In the genomic region with DNA sequence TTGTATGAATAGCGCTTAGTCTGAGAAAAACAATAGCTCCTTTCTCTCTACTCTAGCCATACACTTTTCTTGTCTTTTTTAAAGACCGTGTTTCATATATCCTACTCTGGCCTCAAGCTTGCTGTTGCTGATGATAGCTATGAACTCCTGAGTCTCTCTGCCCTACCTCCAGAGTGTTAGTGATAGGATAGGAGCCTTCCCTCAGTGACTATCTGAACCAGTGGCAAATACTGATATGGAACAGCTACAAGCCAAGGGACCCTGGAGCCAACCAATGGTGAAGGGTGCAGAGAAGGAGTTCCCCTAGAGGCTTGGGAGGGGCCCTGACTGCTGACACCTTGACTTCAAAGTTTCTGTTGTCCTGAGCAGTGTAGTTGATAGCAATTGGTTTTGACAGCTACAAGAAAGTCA, we compare ENCODE assay signal across 14 mouse cellular contexts. TPM values are rescaled to one million over a fixed set of nuclear protein-coding genes. Genes with fewer than 3 reads are reported as not detected.
DNase-seq lines count a peak whose midpoint lies in the region; ATAC-seq and TF ChIP-seq lines count a peak whose summit lies in the region.
"Had no signal": no experiment of that assay in that cellular context is flagged by ENCODE, and none has a peak within 500 bp of the region (broad histone marks: within the 10 kb centered on the region; RNA-seq: fewer than 3 reads in every experiment).

No protein-coding gene starts in this region.

- ATAC-seq in G1E (ENCODE audit: extremely low read depth, insufficient number of reproducible peaks, low FRiP score, poor library complexity, severe bottlenecking), result peak; percentile 18; the same call in 1 of the 2 replicates
- peak; percentile 77 for ATAC-seq in common myeloid progenitor, adult 5-6 weeks (replicated peaks; ENCODE audit: low read depth, poor library complexity, severe bottlenecking)
- peak; percentile 98 for ATAC-seq in liver, embryonic 14.5 days (ENCODE audit: insufficient read depth)
- ATAC-seq in hindbrain, embryonic 14.5 days (ENCODE audit: low FRiP score), result no peak
- ATAC-seq: lung, postnatal 0 days had no signal

- no peak for TF ChIP-seq CTCF in G1E (IDR thresholded peaks at IDR 0.05; ENCODE audit: low read depth, low read length)
- 0 out of 2 replicates have a peak, but pooled peaks have one; percentile 13 for TF ChIP-seq CTCF in liver, embryonic 14.5 days (IDR thresholded peaks at IDR 0.05; ENCODE audit: low read depth)
- TF ChIP-seq CTCF in kidney, adult 2 months (conservative IDR thresholded peaks at IDR 0.05; ENCODE audit: insufficient read depth, insufficient read length, low read depth, low read length), result no peak

- H3K4me2 ChIP-seq in liver, embryonic 14.5 days (ENCODE audit: low read depth), result peak overlapping the region; percentile 65
- H3K4me2 ChIP-seq in hindbrain, embryonic 14.5 days (replicated peaks), result no peak overlapping the region
- H3K4me2 ChIP-seq: midbrain, embryonic 12.5 days had no signal

- H3K27me3 ChIP-seq in G1E (ENCODE audit: insufficient read depth, low read length), result peaks cover 11% of the 10 kb centered on the region
- H3K27me3 ChIP-seq in liver, embryonic 14.5 days (ENCODE audit: control insufficient read depth, insufficient read depth, low read length), result no peaks in the 10 kb centered on the region
- no peaks in the 10 kb centered on the region for H3K27me3 ChIP-seq in kidney, adult 2 months (replicated peaks; ENCODE audit: control insufficient read depth, insufficient read depth, low read length)
- H3K27me3 ChIP-seq in hindbrain, embryonic 14.5 days (ENCODE audit: control insufficient read depth, insufficient read depth, low read length), result no peaks in the 10 kb centered on the region
- H3K27me3 ChIP-seq: midbrain, embryonic 12.5 days had no signal

- H3K9ac ChIP-seq in liver, embryonic 14.5 days (replicated peaks), result peak overlapping the region; percentile 9; the same call in 1 of the 2 replicates
- H3K9ac ChIP-seq in hindbrain, embryonic 14.5 days, result no peak overlapping the region
- H3K9ac ChIP-seq: midbrain, embryonic 12.5 days had no signal

- intact Hi-C loops in gastrocnemius, postnatal 36 days (cut with DNase I), result no loop called here

- H3K4me1 ChIP-seq in G1E (ENCODE audit: insufficient read depth, low read depth, low read length), result peaks cover 45% of the 10 kb centered on the region
- H3K4me1 ChIP-seq in liver, embryonic 14.5 days (replicated peaks; ENCODE audit: control insufficient read depth in 2 of 2, insufficient read depth in 2 of 2, low read length in 1 of 2), result peaks cover 68 to 72% of the 10 kb centered on the region in 2 experiments
- no peaks in the 10 kb centered on the region for H3K4me1 ChIP-seq in kidney, adult 2 months (ENCODE audit: control insufficient read depth, insufficient read depth, low read length)
- no peaks in the 10 kb centered on the region for H3K4me1 ChIP-seq in hindbrain, embryonic 14.5 days (replicated peaks; ENCODE audit: control insufficient read depth, insufficient read depth, low read length)
- H3K4me1 ChIP-seq: midbrain, embryonic 12.5 days had no signal

- TF ChIP-seq POLR2A in kidney, adult 2 months (IDR thresholded peaks at IDR 0.05; ENCODE audit: low read depth, low read length), result no peak

- H3K36me3 ChIP-seq in G1E (replicated peaks), result no peaks in the 10 kb centered on the region
- no peaks in the 10 kb centered on the region for H3K36me3 ChIP-seq in liver, embryonic 14.5 days (replicated peaks; ENCODE audit: control insufficient read depth, insufficient read depth, low read depth)
- no peaks in the 10 kb centered on the region for H3K36me3 ChIP-seq in kidney, adult 2 months (ENCODE audit: control insufficient read depth, insufficient read depth, low read length)
- H3K36me3 ChIP-seq in hindbrain, embryonic 14.5 days (replicated peaks; ENCODE audit: control insufficient read depth, insufficient read depth), result no peaks in the 10 kb centered on the region
- H3K36me3 ChIP-seq: midbrain, embryonic 12.5 days had no signal

- no peak overlapping the region for H3K4me3 ChIP-seq in G1E (ENCODE audit: low read depth, low read length)
- no peak overlapping the region for H3K4me3 ChIP-seq in liver, embryonic 14.5 days (ENCODE audit: insufficient read depth in 1 of 2, low read depth in 2 of 2, low read length in 2 of 2)
- no peak overlapping the region for H3K4me3 ChIP-seq in kidney, adult 2 months (ENCODE audit: insufficient read depth, low read depth, low read length)
- no peak overlapping the region for H3K4me3 ChIP-seq in hindbrain, embryonic 14.5 days (replicated peaks; ENCODE audit: low read length)
- H3K4me3 ChIP-seq: midbrain, embryonic 12.5 days had no signal

- no peaks in the 10 kb centered on the region for H3K9me3 ChIP-seq in G1E (replicated peaks)
- no peaks in the 10 kb centered on the region for H3K9me3 ChIP-seq in liver, embryonic 14.5 days (ENCODE audit: control insufficient read depth, low read length)
- no peaks in the 10 kb centered on the region for H3K9me3 ChIP-seq in hindbrain, embryonic 14.5 days (ENCODE audit: control insufficient read depth, low read length)
- H3K9me3 ChIP-seq: midbrain, embryonic 12.5 days had no signal

- WGBS in liver, embryonic 14.5 days (ENCODE audit: insufficient replicate concordance), result 34% methylated on average over 2 of the region's 2 CpGs
- 89% methylated on average over 2 of the region's 2 CpGs for WGBS in kidney, adult 2 months
- WGBS in hindbrain, embryonic 14.5 days, result 42% methylated on average over 2 of the region's 2 CpGs

- TF ChIP-seq EP300 in liver, embryonic 14.5 days (IDR thresholded peaks at IDR 0.05; ENCODE audit: low read depth), result peak; percentile 89

- peak overlapping the region; percentile 94 for H3K27ac ChIP-seq in liver, embryonic 14.5 days
- no peak overlapping the region for H3K27ac ChIP-seq in kidney, adult 2 months (ENCODE audit: insufficient read depth, low read depth, low read length)
- H3K27ac ChIP-seq in hindbrain, embryonic 14.5 days, result no peak overlapping the region
- H3K27ac ChIP-seq: midbrain, embryonic 12.5 days had no signal

- peak; percentile 30 for DNase-seq in heart, adult 11 months
- no peak for DNase-seq in heart, adult 8-10 months (ENCODE audit: low spot score)
- no peak for DNase-seq in G1E (ENCODE audit: low spot score)
- peak; percentile 88 to 89 (median 89) for DNase-seq in liver, embryonic 14.5 days (ENCODE audit: low read depth in 3 of 3, low spot score in 3 of 3)
- no peak for DNase-seq in kidney, adult 2 months
- no peak for DNase-seq in hindbrain, embryonic 14.5 days (ENCODE audit: low spot score)
- no peak for DNase-seq in gastrocnemius, postnatal 36 days
- DNase-seq: adrenal gland, postnatal 36 days; cerebellum, adult 11-12 months; heart, postnatal 36 days; kidney, postnatal 36 days had no signal

RNA-seq across cellular contexts. Expression of a gene that starts 14.9 kb away (rescaled TPM):
- total RNA-seq in heart, adult 8-10 months (2022), result 10 to 100 TPM; 21.7 to 23.3 (median 23.0) TPM
- 81.6 and 85.5 TPM in 2 replicates for total RNA-seq in G1E (2014; fragmentation: Nextera tagmentation)
- 35.1 and 40.0 TPM in 2 replicates for total RNA-seq in G1E (2017)
- polyA plus RNA-seq in G1E (2012), result 15.1 and 17.4 TPM in 2 replicates
- 48.7 and 59.1 TPM in 2 replicates for total RNA-seq in common myeloid progenitor, adult 5-6 weeks (2017)
- polyA plus RNA-seq in liver, embryonic 14.5 days (2012; rRNA removed), result 2.8 and 4.0 TPM in 2 replicates
- polyA plus RNA-seq in liver, embryonic 14.5 days (2014; fragmentation: Nextera tagmentation; extraction: Ambion mirVana), result 4.7 and 5.5 TPM in 2 replicates
- polyA plus RNA-seq in kidney, adult 2 months (2012; rRNA removed), result 5.6 and 5.8 TPM in 2 replicates
- 17.5 and 18.6 TPM in 2 replicates for polyA plus RNA-seq in hindbrain, embryonic 14.5 days (2014; fragmentation: Nextera tagmentation; extraction: Ambion mirVana)
- total RNA-seq in gastrocnemius, postnatal 36 days (2021), result 10 to 100 TPM; 10.3 to 13.3 TPM

RNA-seq across cellular contexts. Expression of a gene that starts 38.4 kb away (rescaled TPM):
- 100 to 1,000 TPM; 215 to 326 (median 253) TPM for total RNA-seq in heart, adult 8-10 months (2022)
- total RNA-seq in G1E (2014; fragmentation: Nextera tagmentation), result 62.6 and 81.3 TPM in 2 replicates
- total RNA-seq in G1E (2017), result 402 and 406 TPM in 2 replicates
- 33.9 and 53.3 TPM in 2 replicates for polyA plus RNA-seq in G1E (2012)
- 809 and 1,340 TPM in 2 replicates for total RNA-seq in common myeloid progenitor, adult 5-6 weeks (2017)
- 113 and 165 TPM in 2 replicates for polyA plus RNA-seq in liver, embryonic 14.5 days (2012; rRNA removed)
- 31.8 and 35.3 TPM in 2 replicates for polyA plus RNA-seq in liver, embryonic 14.5 days (2014; fragmentation: Nextera tagmentation; extraction: Ambion mirVana)
- 1,736 and 1,795 TPM in 2 replicates for polyA plus RNA-seq in kidney, adult 2 months (2012; rRNA removed)
- polyA plus RNA-seq in hindbrain, embryonic 14.5 days (2014; fragmentation: Nextera tagmentation; extraction: Ambion mirVana), result 16.6 and 17.1 TPM in 2 replicates
- 100 to 1,000 TPM; 252 to 259 TPM for total RNA-seq in gastrocnemius, postnatal 36 days (2021)

Comparison
In these comparisons a context has a peak if more than half of its experiments do, and no peak if none do; other contexts are left out.
1. DNase-seq: peak in heart, adult 11 months (single experiment) and liver, embryonic 14.5 days (3 of 3); none in heart, adult 8-10 months (single experiment), G1E (single experiment), kidney, adult 2 months (single experiment), hindbrain, embryonic 14.5 days (single experiment) and gastrocnemius, postnatal 36 days (0 of 2).